Mouse (Mus musculus) kidney, adult 2 months (tissue): ENCODE results near the gene Kcnk13. TPM values are rescaled to one million over a fixed set of nuclear protein-coding genes. Genes with fewer than 3 reads are reported as not detected.
"Not testable (repeated sequence)": the region's sequence is repeated elsewhere in the genome, so short reads cannot be mapped to it uniquely, and the experiment has no call there.

Source experiments
- DNase-seq: peaks from one replicate; pipeline ENCODE4 v3.0.0; 2021
- H3K27ac ChIP-seq: fragments of 200-500 bp; 2 replicates; pipeline ENCODE4 v1.5.1; 2012; ENCODE audit warnings: low read depth, low read length, control low read depth, inconsistent platforms; ENCODE audit not compliant: insufficient read depth
- H3K27me3 ChIP-seq: fragments of 200-500 bp; replicated peaks from 2 replicates; pipeline ENCODE4 v1.6.1; 2012; ENCODE audit warnings: mild to moderate bottlenecking, moderate library complexity, low read length, inconsistent platforms; ENCODE audit not compliant: control insufficient read depth, insufficient read depth
- H3K36me3 ChIP-seq: fragments of 200-500 bp; 2 replicates; pipeline ENCODE4 v1.6.1; 2012; ENCODE audit warnings: mild to moderate bottlenecking, moderate library complexity, low read length, inconsistent platforms; ENCODE audit not compliant: control insufficient read depth, insufficient read depth
- H3K4me1 ChIP-seq: fragments of 200-500 bp; 2 replicates; pipeline ENCODE4 v1.6.1; 2011; ENCODE audit warnings: low read length; ENCODE audit not compliant: control insufficient read depth, insufficient read depth
- H3K4me3 ChIP-seq: fragments of 200-500 bp; 2 replicates; pipeline ENCODE4 v1.5.1; 2011; ENCODE audit warnings: mild to moderate bottlenecking, low read depth, low read length, control low read depth; ENCODE audit not compliant: insufficient read depth
- CTCF ChIP-seq: fragments of 200-500 bp; conservative IDR thresholded peaks from 2 replicates; pipeline ENCODE4 v1.5.1; 2011; ENCODE audit warnings: low read depth, mild to moderate bottlenecking, control low read depth, low read length, moderate library complexity, mixed read lengths; ENCODE audit not compliant: insufficient read depth, insufficient read length
- POLR2A ChIP-seq: fragments of 200-500 bp; IDR thresholded peaks from one replicate; pipeline ENCODE4 v1.6.1; 2011; ENCODE audit warnings: low read depth, low read length, control low read depth
- WGBS: fragments of 180-500 bp; shearing (Covaris S2); methylation state at CpG from one replicate; pipeline ENCODE4 v1.1.7; 2018; 5-methylcytosine and 5-hydroxymethylcytosine counted together
- polyA plus RNA-seq: library from polyadenylated mRNA; depleted of rRNA; stranded (reverse); fragments of >200 nt; gene quantifications from 2 replicates; pipeline ENCODE4 v1.2.3, GENCODE M21; 2012

The Kcnk13 gene
- polyA plus RNA-seq, 1 experiment, result 0.50 TPM

- H3K36me3 ChIP-seq, result no peaks in the 10 kb centered on the region
- under 1% methylated on average over 77 of the region's 77 CpGs for WGBS
- H3K4me3 ChIP-seq, result peak overlapping the region; percentile 38
- 0 out of 2 replicates have a peak, but pooled peaks cover 4% of the 10 kb centered on the region for H3K4me1 ChIP-seq
- H3K27ac ChIP-seq, result no peak overlapping the region
- peak; percentile 25 for DNase-seq
- H3K27me3 ChIP-seq, result no peaks in the 10 kb centered on the region; the same call in 1 of the 2 replicates
- TF ChIP-seq CTCF (no peak), POLR2A (no peak)
These were observed 1.2 kb downstream of the Kcnk13 start for GRCm38 (mm10) chr12:99965203-99966115.

- H3K36me3 ChIP-seq, result no peaks in the 10 kb centered on the region
- H3K27me3 ChIP-seq, result no peaks in the 10 kb centered on the region; the same call in 1 of the 2 replicates
- no peak overlapping the region for H3K27ac ChIP-seq
- 8% methylated on average over 25 of the region's 25 CpGs for WGBS
- peak overlapping the region; percentile 38; the same call in 1 of the 2 replicates for H3K4me3 ChIP-seq
- TF ChIP-seq CTCF, result no peak
- no peak for TF ChIP-seq POLR2A
- no peak for DNase-seq
- 0 out of 2 replicates have a peak, but pooled peaks cover 4% of the 10 kb centered on the region for H3K4me1 ChIP-seq
These were observed 1.9 kb downstream of the Kcnk13 start for GRCm38 (mm10) chr12:99966116-99966770.

- DNase-seq, result no peak
- Histone ChIP-seq H3K4me3 (no peak overlapping the region), H3K4me1 (0 out of 2 replicates have a peak, but pooled peaks cover 4% of the 10 kb centered on the region), H3K27me3 (no peaks in the 10 kb centered on the region; the same call in 1 of the 2 replicates), H3K36me3 (no peaks in the 10 kb centered on the region), H3K27ac (no peak overlapping the region)
- WGBS, result 17% methylated on average over 12 of the region's 12 CpGs
- TF ChIP-seq POLR2A, result no peak
- TF ChIP-seq CTCF, result no peak
These were observed 2.6 kb downstream of the Kcnk13 start for GRCm38 (mm10) chr12:99966881-99967363.

GRCm38 (mm10) chr12:99969906-99970305 lies 5.6 kb downstream of the Kcnk13 start:
- 75% methylated on average over 4 of the region's 4 CpGs for WGBS
- 0 out of 2 replicates have a peak, but pooled peaks cover 4% of the 10 kb centered on the region for H3K4me1 ChIP-seq
- no peak overlapping the region for H3K4me3 ChIP-seq
- no peaks in the 10 kb centered on the region; the same call in 1 of the 2 replicates for H3K27me3 ChIP-seq
- H3K36me3 ChIP-seq, result no peaks in the 10 kb centered on the region
- DNase-seq, result no peak
- no peak overlapping the region for H3K27ac ChIP-seq
- TF ChIP-seq POLR2A, result no peak
- TF ChIP-seq CTCF, result no peak

- not testable (repeated sequence) for DNase-seq, H3K27ac ChIP-seq, H3K27me3 ChIP-seq, H3K4me1 ChIP-seq, H3K4me3 ChIP-seq, H3K36me3 ChIP-seq
- 63% methylated on average over 7 of the region's 7 CpGs for WGBS
These were observed 7.1 kb downstream of the Kcnk13 start for GRCm38 (mm10) chr12:99971205-99971894.

- no peaks in the 10 kb centered on the region for H3K36me3 ChIP-seq
- H3K27me3 ChIP-seq, result no peaks in the 10 kb centered on the region
- H3K4me3 ChIP-seq, result no peak overlapping the region
- DNase-seq, result no peak
- H3K27ac ChIP-seq, result no peak overlapping the region
- 72% methylated on average over 7 of the region's 7 CpGs for WGBS
- no peak for TF ChIP-seq CTCF
- TF ChIP-seq POLR2A, result no peak
- H3K4me1 ChIP-seq, result no peaks in the 10 kb centered on the region
These were observed 8.5 kb downstream of the Kcnk13 start for GRCm38 (mm10) chr12:99972825-99973224.

GRCm38 (mm10) chr12:99973659-99974058 lies 9.4 kb downstream of the Kcnk13 start:
- no peaks in the 10 kb centered on the region for H3K4me1 ChIP-seq
- no peaks in the 10 kb centered on the region for H3K36me3 ChIP-seq
- H3K27me3 ChIP-seq, result no peaks in the 10 kb centered on the region
- H3K4me3 ChIP-seq, result no peak overlapping the region
- H3K27ac ChIP-seq, result no peak overlapping the region
- no peak for TF ChIP-seq POLR2A
- TF ChIP-seq CTCF, result peak; percentile 30
- no peak for DNase-seq
- WGBS, result 92% methylated on average over 1 of the region's 1 CpGs
